Mouse (Mus musculus) mesoderm, embryonic 11.5 days (tissue): ENCODE measurements around the gene Cdc27.
"Not testable (repeated sequence)": the region's sequence is repeated elsewhere in the genome, so short reads cannot be mapped to it uniquely, and the experiment has no call there.

ENCODE experiments used
- DNase-seq: peaks from one replicate; pipeline ENCODE4 v3.0.0-alpha.2; 2012; ENCODE audit warnings: low read depth, low spot score

The Cdc27 gene

GRCm38 (mm10) chr11:104571373-104571772 is 21.0 kb upstream of the Cdc27 start:
- peak; percentile 38 for DNase-seq

GRCm38 (mm10) chr11:104570515-104570914 is 20.1 kb upstream of the Cdc27 start:
- DNase-seq = not testable (repeated sequence)

GRCm38 (mm10) chr11:104568326-104568725 is 17.9 kb upstream of the Cdc27 start:
- DNase-seq = no peak

GRCm38 (mm10) chr11:104567736-104568135 is 17.3 kb upstream of the Cdc27 start:
- no peak for DNase-seq

- no peak for DNase-seq
These were observed 16.4 kb upstream of the Cdc27 start for GRCm38 (mm10) chr11:104566796-104567195.

- DNase-seq = no peak
These were observed 15.7 kb upstream of the Cdc27 start for GRCm38 (mm10) chr11:104566097-104566496.

GRCm38 (mm10) chr11:104565172-104565571 is 14.8 kb upstream of the Cdc27 start:
- no peak for DNase-seq

- DNase-seq = no peak
These were observed 13.1 kb upstream of the Cdc27 start for GRCm38 (mm10) chr11:104563496-104563895.

GRCm38 (mm10) chr11:104560971-104561370 is 10.6 kb upstream of the Cdc27 start:
- DNase-seq = no peak

- no peak for DNase-seq
These were observed 8.4 kb upstream of the Cdc27 start for GRCm38 (mm10) chr11:104558651-104559403.

GRCm38 (mm10) chr11:104558065-104558464 is 7.6 kb upstream of the Cdc27 start:
- no peak for DNase-seq

GRCm38 (mm10) chr11:104549438-104550405 is 698 bp downstream of the Cdc27 start:
- peak; percentile 54 for DNase-seq

GRCm38 (mm10) chr11:104547502-104547901 is 2.9 kb downstream of the Cdc27 start:
- DNase-seq = no peak

GRCm38 (mm10) chr11:104544507-104544906 is 5.9 kb downstream of the Cdc27 start:
- DNase-seq = no peak

- not testable (repeated sequence) for DNase-seq
These were observed 7.1 kb downstream of the Cdc27 start for GRCm38 (mm10) chr11:104543337-104543736.

GRCm38 (mm10) chr11:104539811-104540210 is 10.6 kb downstream of the Cdc27 start:
- no peak for DNase-seq

- no peak for DNase-seq
These were observed 12.4 kb downstream of the Cdc27 start for GRCm38 (mm10) chr11:104537945-104538555.

- no peak for DNase-seq
These were observed 13.6 kb downstream of the Cdc27 start for GRCm38 (mm10) chr11:104536843-104537242.

GRCm38 (mm10) chr11:104525935-104526334 is 24.5 kb downstream of the Cdc27 start:
- DNase-seq = no peak

- no peak for DNase-seq
These were observed 38.0 kb downstream of the Cdc27 start for GRCm38 (mm10) chr11:104512436-104512835.

GRCm38 (mm10) chr11:104510606-104511005 is 39.8 kb downstream of the Cdc27 start:
- peak; percentile 34 for DNase-seq

- DNase-seq = no peak
These were observed 42.0 kb downstream of the Cdc27 start for GRCm38 (mm10) chr11:104508455-104508854.
